Mouse (Mus musculus) spleen, adult 2 months (tissue): ENCODE results near the gene Stap1.

Experiments used
- CTCF ChIP-seq: fragments of 200-500 bp; IDR thresholded peaks from 2 replicates; pipeline ENCODE4 v1.5.1; 2011; ENCODE audit warnings: mild to moderate bottlenecking, inconsistent platforms; ENCODE audit not compliant: insufficient read depth, insufficient read length, insufficient replicate concordance; ENCODE audit errors: extremely low read depth
- POLR2A ChIP-seq: fragments of 200-500 bp; IDR thresholded peaks from 2 replicates; pipeline ENCODE4 v1.6.1; 2011; ENCODE audit warnings: low read depth, low read length, inconsistent platforms

DNA sequence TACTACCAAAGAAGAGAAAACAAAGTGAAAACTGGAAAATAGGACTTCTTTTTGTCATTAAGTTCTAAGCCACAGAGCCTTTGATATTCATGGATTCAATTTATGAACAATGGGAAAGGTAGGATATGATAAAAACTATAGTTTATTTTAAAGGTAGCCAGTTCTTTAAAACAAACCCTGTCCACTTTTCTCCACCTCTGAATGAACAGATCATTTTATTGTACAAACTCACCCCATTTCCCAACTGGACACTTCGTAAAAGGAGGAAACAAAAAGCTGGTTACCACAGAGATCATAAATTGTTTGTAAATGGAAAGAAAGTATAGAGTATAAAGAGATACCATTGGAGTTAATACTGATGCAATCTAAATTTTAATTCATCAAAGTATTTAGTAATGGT is 39.5 kb downstream of the Stap1 start:
- TF ChIP-seq CTCF (no peak), POLR2A (no peak)
